Mouse (Mus musculus) liver, postnatal 0 days (tissue): Measurements from ENCODE around the gene Sbk3.

Experiments
- CTCF ChIP-seq: sonication (generic); IDR thresholded peaks from 2 replicates; pipeline ENCODE4 v1.5.1; 2016; ENCODE audit warnings: antibody characterized with exemption, low read depth
- EP300 ChIP-seq: IDR thresholded peaks from 2 replicates; pipeline ENCODE4 v1.6.1; 2016; ENCODE audit warnings: antibody characterized with exemption, low read depth, mild to moderate bottlenecking

DNA sequence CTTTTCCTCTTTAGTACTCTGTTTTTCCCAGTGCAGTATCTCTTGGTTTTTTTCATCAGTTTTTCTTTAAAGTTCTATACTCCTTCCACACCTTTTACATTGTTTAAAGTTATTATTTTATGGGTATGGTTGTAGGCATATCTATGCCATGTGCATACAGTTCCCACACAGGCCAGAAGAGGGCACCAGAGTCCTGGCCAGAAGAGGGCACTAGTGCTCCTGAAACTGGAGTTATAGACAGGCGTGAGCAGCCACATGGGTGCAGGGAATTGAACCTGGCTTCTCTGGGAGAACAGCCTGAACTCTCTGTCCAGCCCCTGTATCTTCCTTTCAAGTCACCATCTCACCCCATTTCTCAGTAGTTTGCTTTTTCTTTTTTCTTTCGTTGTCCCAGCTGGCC, 32.5 kb downstream of the Sbk3 start:
- TF ChIP-seq CTCF (peak; percentile 95), EP300 (no peak)
